Mouse (Mus musculus) frontal cortex, postnatal 25 days (tissue): ENCODE data around the gene Vmn1r6.
"Not testable (repeated sequence)": the region's sequence is repeated elsewhere in the genome, so short reads cannot be mapped to it uniquely, and the experiment has no call there.

ENCODE experiments used
- DNase-seq, 2 experiments: peaks; one replicate each; pipeline ENCODE4 v3.0.0; 2022; ENCODE audit warnings: low spot score in 2 of 2

Gene Vmn1r6

DNA sequence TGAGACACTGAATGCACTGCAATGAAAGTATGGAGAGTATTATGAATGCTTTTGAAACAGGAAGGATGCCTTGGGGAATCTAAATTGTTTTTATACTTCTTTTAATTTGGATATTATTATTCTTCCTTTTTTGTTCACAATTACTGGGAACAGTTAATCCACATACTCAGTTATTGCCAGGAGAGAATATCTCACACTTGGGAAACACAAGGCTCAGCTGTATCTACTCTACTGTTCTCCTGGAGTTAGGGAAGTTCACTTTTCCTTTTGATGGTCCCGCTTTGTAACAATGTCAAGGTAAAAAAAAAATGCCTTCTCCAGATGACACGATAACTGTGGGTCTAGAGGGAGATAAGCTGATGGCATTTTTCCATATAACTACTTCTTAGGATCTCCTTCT is at the start of gene Vmn1r6:
Gene Vmn1r6, plus strand, starts transcription at position 301 of the 400 bp plus-strand sequence.
- DNase-seq: no peak

DNA sequence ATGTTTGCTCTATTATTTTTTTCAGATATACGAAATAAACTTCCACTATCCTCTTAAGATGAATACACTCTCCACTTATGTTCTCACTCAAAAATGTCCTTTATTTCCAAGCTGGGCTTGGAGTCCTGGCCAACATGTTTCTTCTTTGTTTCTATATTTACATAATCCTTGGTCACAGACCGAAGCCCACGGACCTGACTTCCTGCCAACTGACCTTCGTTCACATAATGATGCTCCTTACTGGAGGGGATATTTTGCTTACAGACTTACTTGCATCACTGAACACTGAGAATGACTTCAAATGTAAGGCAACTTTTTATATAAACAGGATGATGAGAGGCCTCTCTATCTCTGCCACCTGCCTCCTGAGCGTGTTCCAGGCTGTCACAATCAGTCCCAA is 40.6 kb upstream of the Vmn1r6 start:
- DNase-seq: no peak

DNA sequence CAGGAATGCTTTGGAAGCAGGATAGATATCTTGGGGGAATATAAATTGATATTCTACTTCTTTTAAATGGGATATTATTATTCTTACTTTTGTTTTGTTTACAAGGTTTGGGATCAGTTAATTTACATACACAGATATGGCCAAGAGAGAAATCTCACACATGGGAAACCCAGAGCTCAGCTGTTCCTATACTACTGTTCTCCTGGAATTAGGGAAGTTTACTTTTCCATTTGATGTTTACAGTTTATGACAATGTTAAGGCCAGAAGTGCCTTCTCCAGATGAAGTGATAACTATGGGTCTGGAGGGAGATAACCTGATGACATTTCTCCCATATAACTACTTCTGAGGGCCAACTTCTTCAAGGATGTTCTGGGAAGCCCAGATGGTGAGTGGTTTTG is 27.1 kb upstream of the Vmn1r6 start, which contains the start of gene Vmn1r5:
Gene Vmn1r5, plus strand, starts transcription at position 301 of the 400 bp plus-strand sequence.
- DNase-seq: no peak

DNA sequence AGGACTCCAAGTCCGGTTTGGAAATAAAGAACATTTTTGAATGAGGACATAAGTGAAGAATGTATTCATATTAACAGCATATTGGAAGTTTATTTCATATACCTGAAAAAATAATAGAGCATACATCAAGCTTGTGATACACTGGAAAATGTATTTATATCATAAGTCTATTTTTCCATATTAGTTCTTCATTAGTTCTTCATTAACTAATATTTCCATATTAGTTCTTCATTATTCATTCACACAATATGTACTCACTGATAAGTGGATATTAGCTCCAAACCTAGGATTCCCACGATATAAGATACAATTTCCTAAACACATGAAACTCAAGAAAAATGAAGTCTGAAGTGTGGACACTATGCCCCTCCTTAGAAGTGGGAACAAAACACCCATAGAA is 28.2 kb downstream of the Vmn1r6 start, which contains the start of gene Vmn1r7:
Gene Vmn1r7, minus strand, starts transcription at position 101 of the 400 bp plus-strand sequence.
- not testable (repeated sequence) for DNase-seq

DNA sequence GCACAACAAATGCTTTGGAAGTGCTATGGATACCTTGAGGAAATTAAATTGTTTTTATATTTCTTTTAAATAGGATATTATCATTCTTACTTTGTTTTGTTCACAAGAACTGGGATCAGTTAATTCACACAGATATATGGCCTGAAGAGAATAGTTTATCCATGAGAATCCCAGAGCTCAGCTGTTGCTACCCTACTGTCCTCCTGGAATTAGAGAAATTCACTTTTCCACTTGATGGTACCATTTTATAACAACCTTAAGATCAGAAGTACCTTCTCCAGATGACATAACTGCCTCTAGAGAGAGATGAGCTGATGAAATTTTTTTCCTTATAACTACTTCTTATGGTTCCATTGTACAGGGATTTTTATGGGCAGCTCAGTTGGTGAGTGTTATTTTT is 34.9 kb downstream of the Vmn1r6 start, which contains the start of gene Vmn1r8:
Gene Vmn1r8, plus strand, starts transcription at position 301 of the 400 bp plus-strand sequence.
- no peak for DNase-seq

DNA sequence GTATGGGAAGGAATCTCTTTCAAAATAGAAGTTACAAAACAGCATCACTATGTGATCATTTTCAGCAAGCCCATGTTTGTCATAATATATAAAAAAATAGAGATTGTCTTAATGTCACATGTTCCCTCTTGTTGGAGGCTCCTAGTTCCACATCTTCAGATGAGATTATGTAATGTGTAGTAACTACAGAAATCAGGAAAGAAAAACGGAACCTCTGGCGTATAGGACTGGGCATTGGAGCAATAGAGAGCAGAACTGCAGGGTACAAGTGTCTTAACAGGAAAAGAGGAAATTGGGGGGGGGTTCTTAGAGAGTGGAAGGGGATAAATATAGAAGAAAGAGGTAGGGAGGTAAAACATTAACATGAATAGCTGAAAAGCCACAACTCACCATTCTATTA is 37.6 kb downstream of the Vmn1r6 start:
- no peak for DNase-seq
